Mouse (Mus musculus): ENCODE data around the gene Nid1.
"Not testable (repeated sequence)": the region's sequence is repeated elsewhere in the genome, so short reads cannot be mapped to it uniquely, and the experiment has no call there.

Nid1 gene

DNA sequence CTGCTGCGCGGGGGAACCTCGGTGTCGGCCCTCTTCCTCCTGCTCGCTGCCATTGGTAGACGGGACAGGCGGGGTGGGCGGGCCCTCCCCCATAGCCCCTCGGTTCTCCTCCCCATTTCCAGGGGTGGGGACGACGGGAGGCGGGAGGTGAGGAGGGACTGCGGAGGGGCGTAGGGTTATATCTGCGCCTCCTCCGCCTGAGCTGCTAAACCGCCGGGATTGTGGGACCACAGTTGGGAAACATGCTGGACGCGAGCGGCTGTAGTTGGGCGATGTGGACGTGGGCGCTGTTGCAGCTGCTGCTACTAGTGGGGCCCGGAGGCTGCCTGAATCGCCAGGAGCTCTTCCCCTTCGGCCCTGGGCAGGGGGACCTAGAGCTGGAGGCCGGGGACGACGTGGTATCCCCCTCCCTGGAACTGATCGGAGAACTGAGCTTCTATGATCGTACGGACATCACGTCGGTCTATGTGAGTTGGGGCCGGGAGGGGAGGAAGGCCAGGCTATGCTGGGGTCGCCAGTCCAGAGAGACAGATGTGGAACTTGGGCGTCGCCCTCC, at the start of gene Nid1:
TSS of gene Nid1 (plus strand) at position 92 of the 556 bp plus-strand sequence.
- DNase-seq (ENCODE audit: inconsistent age in 2 of 2, low spot score in 1 of 2): peak; percentile 20 to 46

DNA sequence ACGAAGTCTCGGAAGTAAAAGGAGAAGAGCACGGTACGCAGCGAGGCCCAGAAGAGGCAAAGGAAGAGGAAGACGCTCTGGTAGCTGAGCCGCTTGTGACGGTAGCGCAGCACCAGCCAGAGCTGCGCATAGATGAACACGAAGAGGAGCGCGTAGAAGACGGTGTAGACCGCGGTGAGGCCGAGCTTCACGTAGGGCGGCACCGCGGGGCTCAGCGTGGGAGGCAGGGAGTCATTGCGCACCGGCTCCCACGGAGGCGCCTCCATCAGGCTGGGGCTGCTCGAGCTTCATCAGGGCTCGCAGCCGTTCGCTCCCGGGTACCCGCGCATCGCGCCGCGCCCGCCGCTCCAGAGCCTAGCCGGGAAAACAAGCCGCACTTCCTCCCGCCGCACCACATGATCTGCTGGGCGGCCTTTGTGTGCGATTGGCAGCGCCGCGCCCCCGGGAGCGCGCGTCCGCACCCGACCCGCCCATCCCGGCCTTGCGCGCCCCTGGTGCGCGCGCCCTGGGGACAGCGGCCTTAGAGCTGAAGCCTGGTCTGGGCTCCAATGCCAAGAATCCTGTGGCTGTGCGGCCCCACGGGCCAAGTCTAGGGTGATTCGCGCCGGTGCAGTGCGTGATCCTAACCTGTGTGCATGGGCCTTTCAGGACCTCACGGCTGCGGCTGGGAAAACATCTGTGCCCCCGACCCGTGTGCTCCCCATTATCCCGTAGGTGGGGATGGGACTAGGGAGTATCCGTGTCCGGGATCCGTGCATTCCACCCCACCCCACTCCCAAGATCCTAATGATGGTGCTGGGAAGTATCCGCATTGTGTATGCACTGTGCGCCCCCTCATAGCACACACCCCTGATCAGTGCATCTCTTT, 43.9 kb upstream of the Nid1 start, which contains the start of gene Gpr137b:
TSS of gene Gpr137b (minus strand) at position 787 of the 868 bp plus-strand sequence.
- peak; percentile 74 to 89 for DNase-seq (ENCODE audit: inconsistent age in 2 of 2, low spot score in 1 of 2)

DNA sequence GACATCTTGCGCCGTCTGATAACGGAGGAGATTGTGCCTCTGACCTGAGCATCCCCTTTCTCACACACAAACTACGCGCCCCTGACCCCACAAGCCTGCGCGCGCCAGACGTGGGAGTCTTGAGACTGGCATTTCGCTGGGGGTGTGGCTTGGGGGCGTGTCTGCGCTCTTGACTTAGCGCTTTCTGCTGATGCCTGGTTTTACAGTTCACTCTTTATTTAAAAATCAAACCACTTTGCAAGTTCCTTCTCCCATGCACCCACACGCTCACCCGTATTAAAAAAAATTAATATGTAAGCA, 43.3 kb upstream of the Nid1 start:
- DNase-seq (ENCODE audit: inconsistent age in 2 of 2, low spot score in 1 of 2): peak; percentile 35 to 71

DNA sequence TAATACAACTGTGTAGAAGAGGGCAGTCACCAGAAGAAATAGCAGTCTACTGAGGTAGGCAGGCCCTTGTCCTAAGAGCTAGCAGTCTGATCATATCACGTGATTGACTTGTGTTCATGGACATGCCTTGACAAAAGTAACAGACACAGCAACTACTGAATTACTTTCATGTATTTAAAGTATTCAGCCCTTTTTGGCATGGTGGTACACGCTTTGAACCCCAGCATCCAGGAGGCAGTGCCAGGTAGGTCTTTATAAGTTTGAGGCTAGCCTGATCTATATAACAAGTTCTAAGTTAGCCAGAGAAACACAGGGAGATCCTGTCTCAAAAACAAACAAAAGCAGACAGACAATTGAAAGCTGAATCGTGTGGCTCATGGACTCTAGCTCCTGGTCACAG, 36.5 kb upstream of the Nid1 start:
- DNase-seq (ENCODE audit: inconsistent age in 2 of 2, low spot score in 1 of 2): not testable (repeated sequence)

DNA sequence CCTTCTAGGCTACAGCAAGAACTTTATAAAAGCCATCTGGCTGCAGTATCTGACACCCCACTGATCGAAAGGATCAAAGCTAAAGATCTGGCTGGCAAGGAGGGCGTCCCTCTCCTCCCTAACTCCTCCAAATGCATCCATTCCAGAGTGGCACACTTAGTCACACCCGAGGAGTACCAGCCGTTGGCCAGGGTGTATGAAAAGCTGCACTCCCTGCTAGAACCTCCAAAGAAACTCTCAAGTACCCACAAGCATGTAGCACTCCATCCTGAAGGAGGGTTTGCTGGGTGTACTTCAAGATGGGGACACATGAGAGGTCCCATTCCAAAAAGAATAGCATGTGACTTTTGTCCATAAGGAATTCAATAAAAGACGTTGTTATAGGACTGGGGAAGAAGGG, 34.5 kb upstream of the Nid1 start:
- not testable (repeated sequence) for DNase-seq (ENCODE audit: inconsistent age in 2 of 2, low spot score in 1 of 2)

DNA sequence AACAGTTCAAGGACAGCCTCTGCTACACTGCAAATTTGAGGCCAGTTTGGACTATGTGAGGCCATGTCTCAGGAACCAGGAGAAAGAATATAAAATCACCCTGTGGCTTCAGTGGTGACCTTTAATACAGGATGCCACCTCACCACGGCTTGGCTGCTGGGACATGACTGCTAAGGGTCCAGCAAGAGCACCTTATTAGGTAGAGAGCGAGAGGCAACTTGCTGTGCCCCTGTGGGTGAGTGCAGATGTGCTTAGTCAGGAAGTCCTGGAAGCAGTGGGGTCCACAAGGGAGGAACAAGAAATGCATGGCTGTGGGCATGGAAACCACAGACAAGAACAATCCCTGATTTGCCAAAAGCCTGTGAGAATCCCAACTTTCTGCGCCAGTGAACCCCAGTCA, 34.0 kb upstream of the Nid1 start:
- not testable (repeated sequence) for DNase-seq (ENCODE audit: inconsistent age in 2 of 2, low spot score in 1 of 2)

DNA sequence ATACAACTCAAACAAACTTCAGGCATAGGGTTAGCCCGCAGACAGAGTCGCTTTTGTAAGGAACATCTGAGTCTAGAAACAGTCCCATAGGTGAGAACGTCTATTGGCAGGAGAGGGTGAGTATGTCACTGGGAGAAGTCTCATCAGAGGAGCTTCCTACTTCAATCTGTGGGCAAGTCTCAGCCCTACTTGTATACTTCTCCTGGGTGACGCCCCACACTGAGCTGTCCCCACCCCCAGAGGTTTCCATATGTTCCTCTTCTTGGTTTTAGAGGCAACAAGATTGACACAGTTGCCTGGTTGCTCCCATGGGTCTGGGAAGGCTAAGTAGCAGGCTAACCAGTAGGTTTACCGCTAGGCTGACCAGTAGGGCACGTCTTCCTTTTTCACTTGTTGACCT, 33.5 kb upstream of the Nid1 start:
- not testable (repeated sequence) for DNase-seq (ENCODE audit: inconsistent age in 2 of 2, low spot score in 1 of 2)

DNA sequence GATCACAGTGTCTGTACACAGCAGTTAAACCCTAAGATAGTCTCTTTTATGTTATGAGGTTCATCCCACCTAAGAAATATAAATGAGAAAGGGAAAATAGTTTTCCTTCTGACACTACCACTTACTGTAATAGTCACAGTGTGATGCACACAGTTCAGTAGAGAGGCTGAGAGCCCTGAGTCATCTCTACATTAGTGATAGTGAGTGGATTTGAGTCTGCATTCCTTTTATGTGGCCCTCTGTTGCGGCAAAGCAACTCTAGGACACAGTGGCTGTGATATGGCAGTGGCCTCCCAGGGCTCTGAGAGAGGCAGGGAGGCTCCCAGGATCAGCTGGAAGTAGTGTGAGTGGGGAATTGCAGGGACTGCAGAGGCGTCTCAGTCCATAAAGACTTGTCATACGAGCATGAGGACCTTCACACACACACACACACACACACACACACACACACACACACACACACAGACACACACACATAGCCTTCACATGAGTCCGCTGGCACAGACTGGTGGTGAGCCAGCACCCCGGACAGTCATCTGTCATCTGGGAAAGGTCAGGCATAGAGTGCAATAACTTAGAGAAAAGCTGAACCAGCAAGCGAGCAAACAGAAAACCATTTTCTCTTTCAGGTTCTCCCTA, 32.7 kb upstream of the Nid1 start:
- peak; percentile 59 to 85 for DNase-seq (ENCODE audit: inconsistent age in 2 of 2, low spot score in 1 of 2)

DNA sequence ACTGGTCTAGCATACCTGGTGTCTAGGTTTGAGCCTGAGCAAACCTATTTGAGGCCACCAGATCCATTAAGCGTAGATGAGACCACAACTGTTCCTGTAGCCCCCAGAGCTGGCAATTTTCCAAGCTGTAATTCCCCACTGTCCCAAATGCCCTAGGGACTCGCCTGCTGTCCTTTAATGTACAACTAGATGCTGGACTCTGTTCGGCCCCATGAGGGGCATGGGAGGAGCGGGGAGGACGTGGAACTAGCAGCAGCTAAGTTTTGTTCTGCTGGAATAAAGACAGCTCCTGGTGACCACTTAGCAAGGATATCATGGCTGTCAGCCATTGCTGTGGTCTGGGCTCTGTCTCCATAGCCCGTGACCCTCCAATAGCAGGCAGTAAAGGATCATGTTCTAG, 31.8 kb upstream of the Nid1 start:
- not testable (repeated sequence) for DNase-seq (ENCODE audit: inconsistent age in 2 of 2, low spot score in 1 of 2)

DNA sequence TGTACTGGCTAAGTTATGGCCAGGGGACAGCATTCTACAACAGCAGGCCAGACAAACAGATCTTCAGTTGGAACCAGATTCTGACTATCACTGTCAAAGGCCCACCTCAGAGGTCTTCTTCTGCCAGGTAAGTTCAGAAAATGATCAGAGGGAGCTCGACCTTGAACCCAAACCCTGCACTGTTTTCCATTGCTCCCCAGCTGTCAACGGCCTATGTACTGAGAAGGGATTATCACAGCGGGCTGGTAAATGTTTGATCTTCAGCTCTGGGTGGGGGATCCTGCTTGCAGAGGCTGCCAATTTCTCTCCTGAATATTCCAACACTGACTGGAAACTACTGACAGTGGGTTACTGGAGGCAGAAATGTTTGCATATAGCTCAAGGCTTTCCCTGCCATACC, 23.1 kb upstream of the Nid1 start:
- peak in 1 of 2 experiments; percentile 26 for DNase-seq (ENCODE audit: inconsistent age in 2 of 2, low spot score in 1 of 2)

DNA sequence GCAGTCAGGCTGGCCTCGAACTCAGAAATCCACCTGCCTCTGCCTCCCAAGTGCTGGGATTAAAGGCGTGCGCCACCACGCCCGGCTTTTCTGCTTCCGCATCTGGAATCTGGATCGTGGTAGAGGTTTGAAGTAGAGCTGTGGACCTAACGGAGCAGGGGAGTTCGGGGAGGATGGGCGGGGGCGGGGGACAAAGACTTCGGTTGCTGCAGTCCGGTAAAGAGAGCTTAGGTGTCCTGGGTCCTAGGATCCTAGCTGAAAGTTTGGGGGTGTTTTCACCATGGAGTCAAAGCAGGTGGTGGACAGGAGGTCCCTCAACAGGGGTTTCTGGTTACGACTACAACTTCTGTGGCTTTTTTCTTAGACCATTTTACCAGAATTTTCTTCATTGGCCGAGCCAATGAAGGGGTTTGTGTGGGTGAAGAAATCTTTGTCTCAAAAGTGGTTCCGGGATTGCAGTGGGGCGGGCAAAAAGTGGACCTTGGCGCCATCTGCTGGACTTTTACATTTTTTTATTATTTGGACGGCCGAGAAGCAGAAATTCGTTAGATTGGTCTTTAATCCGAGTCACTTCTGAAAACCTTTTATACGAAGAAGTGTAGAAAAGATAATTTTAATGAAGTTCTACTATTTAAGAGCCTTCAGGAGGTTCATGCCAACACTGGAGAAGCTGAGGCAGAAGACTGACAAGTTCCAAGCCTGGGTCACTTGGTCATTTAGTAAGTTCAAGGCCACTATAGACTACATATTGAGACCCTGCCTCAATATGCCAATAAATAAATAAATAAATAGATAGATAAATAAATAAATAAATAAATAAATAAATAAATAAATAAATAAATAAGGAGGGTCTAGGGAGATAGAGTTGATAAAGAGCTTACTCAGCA, 22.0 kb upstream of the Nid1 start:
- DNase-seq (ENCODE audit: inconsistent age in 2 of 2, low spot score in 1 of 2): peak; percentile 61 to 90

DNA sequence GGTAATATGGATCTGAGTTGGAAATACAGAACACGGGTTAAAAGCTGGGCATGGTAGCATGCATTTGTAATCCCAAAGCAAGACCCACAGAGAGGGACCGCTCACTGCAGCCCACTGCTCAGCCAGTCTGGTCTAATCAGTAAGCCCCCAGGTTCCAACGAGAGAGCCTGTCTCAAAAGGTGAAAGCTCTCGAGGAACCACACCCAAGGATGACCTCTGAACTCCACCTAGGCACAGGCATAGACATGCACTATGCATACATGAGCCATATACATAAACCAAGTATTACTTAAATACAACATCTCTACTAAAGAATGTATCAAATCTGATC, 21.4 kb upstream of the Nid1 start:
- not testable (repeated sequence) for DNase-seq (ENCODE audit: inconsistent age in 2 of 2, low spot score in 1 of 2)

DNA sequence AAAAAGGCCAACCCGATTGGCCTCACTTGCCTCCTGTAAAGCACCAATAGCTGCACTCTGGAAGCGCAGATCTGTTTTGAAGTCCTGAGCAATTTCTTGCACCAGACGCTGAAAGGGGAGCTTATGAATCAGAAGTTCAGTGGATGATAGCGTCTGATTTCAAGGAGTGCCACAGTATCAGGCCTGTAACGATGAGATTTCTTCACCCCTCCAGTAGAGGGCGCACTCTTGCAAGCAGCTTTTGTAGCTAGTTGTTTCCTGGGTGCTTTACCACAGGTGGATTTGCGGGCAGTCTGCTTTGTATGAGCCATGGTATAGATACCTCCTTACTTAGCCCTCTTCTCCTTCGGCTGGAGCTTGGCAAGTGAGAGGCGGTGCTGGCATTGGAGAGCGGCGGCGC, 18.5 kb upstream of the Nid1 start:
- DNase-seq (ENCODE audit: inconsistent age in 2 of 2, low spot score in 1 of 2): peak in 1 of 2 experiments; percentile 35

DNA sequence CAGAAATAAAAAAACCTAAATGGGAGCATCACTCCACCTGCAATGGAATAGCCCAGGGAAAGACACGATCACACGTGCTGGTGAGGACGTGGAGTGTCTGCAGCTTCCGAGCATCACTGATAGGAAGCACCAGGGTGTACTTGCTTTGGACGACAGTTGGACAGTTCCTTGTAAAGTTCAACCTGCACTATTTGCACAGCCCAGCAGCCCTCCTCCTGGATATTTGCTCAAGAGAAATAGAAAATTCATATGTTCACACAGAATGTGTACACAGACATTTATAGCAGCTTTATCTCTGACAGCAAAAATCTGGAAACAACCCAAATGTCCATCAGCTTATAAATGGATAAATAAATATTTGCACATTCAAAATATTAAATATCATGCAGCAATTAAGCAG, 14.1 kb upstream of the Nid1 start:
- not testable (repeated sequence) for DNase-seq (ENCODE audit: inconsistent age in 2 of 2, low spot score in 1 of 2)

DNA sequence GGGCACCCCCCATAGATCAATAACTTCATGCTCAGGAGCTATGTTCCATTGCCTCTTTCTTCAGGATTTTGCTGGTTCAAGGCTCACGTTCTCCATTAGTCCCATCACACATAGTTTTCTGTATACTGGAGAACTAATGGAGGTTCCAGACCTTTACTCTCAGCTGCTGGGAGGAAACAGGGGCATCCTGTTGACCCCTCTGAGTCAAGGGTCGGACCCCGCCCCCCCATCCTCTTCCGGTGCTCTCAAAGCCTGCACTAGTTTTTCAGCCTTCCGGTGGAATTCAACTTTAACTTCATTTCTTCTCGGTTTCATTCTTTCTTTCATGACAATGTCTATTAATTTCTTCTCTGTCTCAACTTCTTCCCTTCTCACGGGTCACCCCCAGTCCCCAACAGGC, 1.2 kb upstream of the Nid1 start:
- DNase-seq (ENCODE audit: inconsistent age in 2 of 2, low spot score in 1 of 2): peak; percentile 25 to 66

DNA sequence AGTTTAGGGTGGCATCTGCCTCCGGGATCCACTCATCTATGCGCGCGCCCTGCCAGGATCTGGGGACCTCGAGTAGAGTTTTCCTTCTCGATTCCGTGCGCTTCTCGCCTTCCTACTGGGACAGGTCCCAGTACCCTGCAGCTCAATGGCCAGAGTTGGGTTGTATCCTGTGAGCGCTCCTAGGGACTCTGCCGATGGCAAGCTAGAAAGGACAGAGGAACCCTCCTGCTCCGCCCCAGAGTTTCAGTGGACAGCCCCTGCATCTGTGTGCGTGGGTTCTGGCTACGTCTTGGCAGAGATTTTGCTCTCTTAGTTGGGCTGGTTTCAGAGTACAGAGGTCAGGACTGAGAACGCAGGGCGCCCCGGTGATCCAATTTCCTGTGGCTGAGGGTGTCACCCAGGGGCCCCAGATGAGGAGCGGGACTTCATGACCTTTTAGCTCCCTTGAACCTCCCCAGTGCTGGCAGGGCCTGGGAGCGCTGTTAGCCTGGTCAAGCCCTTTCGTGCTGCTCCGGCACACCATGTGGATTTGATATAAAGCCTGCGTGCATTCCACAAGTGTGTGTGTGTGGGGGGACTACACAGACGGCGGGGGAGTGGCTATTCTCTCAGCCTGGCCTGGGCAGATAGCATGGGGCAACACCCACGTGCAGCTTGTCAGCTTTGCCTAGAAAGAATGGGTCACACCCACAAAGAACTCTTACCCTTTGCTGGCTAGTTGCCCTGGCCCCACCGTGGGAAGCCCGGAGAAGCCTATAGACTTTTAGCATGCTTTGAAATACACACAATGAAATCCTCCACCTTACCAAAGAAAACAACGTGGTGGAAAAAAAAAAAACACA, 982 bp downstream of the Nid1 start:
- peak; percentile 18 to 44 for DNase-seq (ENCODE audit: inconsistent age in 2 of 2, low spot score in 1 of 2)

DNA sequence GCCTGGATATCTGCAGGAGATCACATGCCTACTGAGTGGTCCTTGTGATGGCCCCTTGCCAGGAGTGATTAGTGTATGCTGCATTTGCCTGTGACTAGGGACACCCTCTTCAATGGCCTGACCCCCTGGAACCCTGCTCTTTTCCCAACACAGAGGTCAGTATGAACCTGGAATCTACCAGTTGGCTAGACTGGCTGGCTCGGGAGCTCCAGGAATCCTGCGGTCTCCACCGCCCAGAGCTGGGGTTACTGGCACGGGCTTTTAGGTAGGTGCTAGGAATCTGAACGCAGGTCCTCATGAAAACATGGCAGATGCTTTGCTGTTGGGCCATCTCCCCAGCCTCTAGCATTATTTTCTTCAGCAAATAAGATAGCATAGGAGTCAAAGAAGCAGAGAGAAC, 8.2 kb downstream of the Nid1 start:
- DNase-seq (ENCODE audit: inconsistent age in 2 of 2, low spot score in 1 of 2): not testable (repeated sequence)

DNA sequence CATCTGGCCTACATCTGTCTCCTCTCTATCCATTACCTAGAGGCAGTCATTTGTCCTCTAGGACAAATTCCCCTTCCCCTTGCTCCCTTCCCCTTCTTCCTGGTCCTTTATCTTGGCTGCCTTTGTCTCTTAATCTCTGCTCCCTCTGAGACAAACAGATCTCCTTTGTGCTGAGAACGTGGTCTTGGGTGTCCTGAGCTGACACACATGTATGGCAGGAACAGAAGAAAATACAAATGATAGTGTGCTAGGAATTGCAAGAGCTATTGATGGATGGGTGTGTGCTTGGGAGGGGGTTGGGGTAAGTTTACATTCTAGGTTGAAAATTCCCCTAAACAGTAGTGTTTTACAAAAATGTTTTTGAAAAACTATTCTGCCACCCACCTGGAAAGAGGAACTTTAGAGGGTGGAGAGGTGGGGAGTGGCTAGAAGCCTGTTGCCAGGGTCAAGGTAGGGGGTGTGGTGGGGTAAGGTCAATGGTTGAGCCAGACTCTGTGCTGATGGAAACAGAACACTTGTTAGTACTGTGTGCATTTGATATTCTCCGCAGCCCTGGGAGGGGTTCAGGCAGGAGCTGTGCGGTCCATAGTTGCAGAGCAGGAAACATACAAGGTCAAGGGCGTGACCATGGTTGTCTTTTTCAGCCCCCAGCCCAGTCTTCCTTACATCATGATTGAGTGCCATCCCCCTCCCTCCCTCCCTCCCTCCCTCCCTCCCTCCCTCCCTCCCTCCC, 9.5 kb downstream of the Nid1 start:
- not testable (repeated sequence) for DNase-seq (ENCODE audit: inconsistent age in 2 of 2, low spot score in 1 of 2)

DNA sequence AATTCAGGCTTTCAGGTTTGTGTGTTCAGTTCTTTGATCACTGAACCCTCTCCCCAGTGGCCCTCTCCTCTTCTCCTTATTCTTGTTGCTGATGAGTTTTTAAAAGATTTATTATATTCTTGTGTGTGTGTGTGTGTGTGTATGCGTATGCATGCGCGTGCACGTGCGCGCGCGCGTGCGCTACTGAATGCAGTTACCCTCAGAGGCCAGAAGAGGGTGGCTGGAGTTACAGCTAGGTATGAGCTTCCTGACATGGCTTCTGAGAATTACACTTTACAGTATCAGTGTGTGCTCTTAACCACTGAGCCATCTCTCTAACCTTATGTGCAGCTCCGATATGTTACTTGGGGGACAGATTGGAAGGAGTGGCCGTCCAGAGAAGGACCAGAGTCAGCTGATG, 12.6 kb downstream of the Nid1 start:
- DNase-seq (ENCODE audit: inconsistent age in 2 of 2, low spot score in 1 of 2): not testable (repeated sequence)

DNA sequence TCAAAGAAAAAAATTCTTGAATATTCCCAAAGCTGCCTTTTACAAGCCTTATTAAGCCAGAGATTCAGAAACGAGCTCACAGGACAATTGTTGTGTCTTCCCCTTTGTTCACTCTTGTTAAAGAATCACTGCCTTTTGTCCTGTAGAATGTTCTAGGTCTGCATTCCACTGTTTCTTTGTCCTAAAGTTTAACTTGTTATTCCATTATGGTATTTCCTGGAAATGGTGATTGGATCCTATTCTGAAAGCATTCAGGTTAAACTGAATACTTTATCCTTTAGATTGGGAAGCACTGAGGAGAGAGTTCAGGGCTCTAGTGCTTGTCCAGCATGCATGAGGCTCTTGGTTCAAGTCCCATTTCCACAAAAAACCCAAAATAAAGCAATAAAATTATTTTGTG, 13.6 kb downstream of the Nid1 start:
- not testable (repeated sequence) for DNase-seq (ENCODE audit: inconsistent age in 2 of 2, low spot score in 1 of 2)

Data from adrenal gland, adult (tissue).